Mouse (Mus musculus) G1E-ER4 (cell line): ENCODE results near the gene Nop16. TPM values are rescaled to one million over a fixed set of nuclear protein-coding genes. Genes with fewer than 3 reads are reported as not detected.

Experiments
- GATA1 ChIP-seq: IDR thresholded peaks from one replicate; pipeline ENCODE4 v1.8.0; 2012; ENCODE audit warnings: low read length, inconsistent platforms
- polyA plus RNA-seq: library from polyadenylated mRNA; stranded (reverse); fragments of >175 nt; gene quantifications from 2 replicates; pipeline ENCODE4 v1.2.3, GENCODE M21; 2012

Gene Nop16
- polyA plus RNA-seq, 1 experiment = 101 TPM

DNA sequence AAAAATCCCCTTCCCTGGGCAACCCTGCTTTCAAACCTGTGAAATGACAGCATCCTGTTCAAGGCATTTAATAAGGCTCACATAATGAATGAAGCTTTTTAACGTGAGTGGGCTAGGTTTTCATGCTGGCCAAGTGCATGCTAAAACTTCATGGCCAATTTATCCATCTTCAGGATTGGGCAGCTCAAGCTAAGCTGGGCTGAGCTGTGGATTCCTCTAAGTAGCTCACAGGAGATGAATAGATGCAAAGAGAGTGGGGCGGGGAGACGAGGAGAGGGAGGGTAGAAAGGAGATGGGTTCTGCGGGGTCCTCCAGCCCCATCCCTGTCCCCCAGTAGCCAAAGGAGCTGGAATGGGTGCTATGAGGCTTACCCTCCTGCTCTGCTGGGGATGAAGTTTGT is 14.3 kb upstream of the Nop16 start:
- no peak for TF ChIP-seq GATA1

DNA sequence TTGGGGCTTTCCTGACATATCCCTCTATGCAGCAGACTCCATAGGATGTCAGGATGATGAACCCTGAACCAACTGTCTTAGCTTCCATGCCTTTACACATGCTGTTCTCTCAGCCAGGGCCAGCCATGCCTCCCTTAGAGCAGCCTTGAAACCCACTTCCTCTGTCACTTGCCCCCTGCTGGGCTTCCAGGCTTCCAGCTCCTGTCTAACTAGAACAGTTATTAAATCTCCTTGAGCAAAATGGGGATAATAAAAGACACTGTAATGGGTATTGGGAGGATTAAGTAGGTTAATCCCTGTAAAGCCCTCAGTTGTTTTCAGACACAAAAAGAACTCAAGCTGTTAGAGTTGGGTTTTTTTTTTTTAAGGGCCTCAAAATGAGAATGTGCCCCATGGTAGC is 13.6 kb upstream of the Nop16 start:
- TF ChIP-seq GATA1 = no peak

DNA sequence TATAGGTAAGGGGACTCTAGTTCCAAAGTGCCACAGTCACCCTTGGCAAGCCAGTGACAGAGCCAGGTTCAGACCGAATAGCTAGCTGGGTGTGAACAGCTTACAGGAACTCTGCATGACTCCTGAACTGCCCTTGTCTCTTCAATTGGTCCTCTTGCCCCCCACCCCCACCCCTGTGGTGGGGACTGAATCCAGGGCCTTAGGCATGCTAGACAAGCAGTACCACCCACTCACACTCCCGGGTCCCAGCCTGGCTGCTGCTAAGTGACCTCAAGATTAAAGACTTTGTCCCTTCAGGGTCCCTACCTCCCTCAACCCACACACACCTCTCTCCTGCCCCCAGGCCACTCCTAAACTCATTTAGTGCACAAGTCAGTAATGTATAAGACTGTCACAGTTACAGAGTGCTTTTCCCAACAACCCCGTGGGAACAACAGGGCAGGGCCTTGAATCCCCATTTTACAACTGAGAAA is 12.8 kb upstream of the Nop16 start:
- no peak for TF ChIP-seq GATA1

DNA sequence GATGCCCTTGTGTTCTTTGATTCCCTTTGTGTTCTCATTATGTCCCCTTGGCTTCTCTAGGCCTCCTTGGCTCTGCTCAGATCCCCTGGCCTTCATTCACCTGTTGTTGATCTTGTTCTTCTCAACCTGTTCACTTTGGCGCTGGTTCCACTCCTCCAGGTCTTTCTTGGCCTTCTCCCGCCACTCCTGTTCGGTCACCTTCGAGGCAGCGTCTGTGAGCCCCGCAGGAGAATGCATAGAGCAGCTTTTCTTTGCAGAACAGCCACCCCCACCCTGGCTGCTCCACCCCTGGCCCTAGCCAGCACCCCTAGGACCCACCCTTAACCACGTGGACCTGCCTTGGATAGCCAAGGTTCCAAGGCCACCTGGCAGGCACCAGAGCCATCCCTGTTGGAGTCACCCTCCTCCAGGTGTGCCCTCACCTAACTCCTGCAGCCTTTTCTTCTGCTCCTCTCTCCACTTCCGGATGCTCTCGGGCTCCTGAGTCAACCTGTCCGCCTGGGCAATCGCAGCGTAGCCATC is 8.8 kb upstream of the Nop16 start:
- no peak for TF ChIP-seq GATA1

DNA sequence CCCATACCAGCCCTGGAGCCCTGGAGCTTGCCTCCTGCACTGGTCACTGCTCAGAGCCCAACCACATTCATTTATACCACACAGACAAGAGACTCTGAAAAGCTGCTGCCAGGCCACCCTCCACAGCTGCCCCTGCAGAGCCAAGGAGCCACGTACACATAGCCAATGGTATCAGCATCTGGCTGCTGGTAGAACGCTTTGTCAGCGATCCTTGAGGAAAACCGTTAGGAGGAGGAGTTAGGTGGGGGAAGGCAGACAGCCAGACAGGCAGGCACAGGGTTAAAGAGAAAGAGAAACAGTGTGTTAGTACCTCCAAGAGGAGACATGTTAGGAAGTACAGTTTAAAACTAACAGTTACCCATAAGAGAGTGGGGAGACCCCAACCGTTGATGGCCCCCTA is 7.0 kb upstream of the Nop16 start:
- no peak for TF ChIP-seq GATA1

DNA sequence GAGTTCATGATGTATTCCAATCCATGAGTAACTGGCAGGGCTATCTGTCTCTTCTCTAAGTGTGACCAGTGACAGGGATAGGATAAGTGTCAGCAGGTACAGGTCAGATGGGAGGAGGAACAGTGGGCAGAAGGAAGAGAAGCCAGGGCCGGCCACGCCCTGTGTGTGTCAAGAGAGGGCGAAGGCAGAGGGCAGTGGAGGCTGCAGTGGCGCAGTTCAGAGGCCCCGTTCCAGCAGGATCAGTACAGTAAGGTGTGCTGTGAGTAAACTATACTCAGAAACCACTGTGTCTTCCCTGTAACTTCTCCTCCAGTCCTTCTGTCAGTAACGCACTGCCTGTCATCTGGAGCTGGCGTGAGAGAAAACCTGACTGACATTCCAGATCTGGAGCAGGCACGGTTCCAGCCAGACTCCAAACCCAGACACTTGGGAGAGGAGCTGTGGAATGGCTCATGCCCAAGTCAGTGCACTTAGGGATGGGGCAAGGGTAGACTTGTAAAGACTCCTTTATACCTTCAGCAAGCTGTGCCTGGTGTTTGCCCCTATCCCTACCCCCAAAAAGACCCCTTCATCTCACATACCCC is 6.3 kb upstream of the Nop16 start:
- no peak for TF ChIP-seq GATA1

DNA sequence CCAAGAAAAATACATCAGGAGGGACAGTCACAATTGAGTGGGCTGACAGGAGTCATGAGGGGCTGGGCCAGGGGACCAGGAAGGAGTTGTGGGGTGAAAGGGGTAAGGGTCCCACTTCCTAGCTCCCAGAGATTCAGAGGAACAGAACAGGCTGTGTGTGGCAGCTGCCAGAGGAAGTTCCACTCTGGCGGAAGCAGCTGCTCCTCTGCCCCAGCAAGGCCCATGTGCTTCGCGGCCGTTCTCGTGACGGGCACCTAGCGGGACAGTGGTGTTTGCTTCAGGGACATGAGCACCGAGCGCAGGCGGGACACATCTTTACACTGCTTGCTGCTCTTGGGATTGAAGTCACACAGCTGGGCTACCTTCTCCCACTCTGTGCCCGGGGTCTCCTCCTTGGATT is 3.7 kb upstream of the Nop16 start:
- no peak for TF ChIP-seq GATA1

DNA sequence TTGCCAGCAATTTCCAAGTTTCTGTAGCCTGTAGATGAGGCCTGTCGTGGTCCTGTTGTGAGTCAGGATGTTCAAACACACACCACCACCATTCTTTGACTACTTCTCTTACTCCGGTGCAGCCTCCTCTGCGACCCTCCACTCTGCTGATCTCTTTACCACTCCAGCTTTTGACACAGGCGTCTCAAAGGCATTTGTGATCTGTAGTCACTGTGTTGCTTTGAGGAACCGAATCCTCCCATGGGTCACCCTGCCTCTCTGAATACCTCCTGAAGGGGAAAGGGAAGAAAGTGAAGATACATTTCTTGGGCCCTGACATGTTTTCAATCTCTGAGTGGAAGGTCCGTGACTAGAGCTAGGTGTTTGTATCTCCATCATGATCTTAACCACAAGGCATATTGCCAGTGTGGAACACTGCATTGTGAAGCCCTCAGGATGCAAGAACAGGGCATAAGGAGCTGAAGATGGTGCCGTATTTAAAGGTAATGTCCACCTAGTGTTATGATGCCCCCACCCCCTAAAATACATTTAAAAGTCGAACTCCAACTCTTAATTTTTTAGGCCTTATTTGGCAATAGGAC is 2.0 kb upstream of the Nop16 start:
- TF ChIP-seq GATA1 = no peak

DNA sequence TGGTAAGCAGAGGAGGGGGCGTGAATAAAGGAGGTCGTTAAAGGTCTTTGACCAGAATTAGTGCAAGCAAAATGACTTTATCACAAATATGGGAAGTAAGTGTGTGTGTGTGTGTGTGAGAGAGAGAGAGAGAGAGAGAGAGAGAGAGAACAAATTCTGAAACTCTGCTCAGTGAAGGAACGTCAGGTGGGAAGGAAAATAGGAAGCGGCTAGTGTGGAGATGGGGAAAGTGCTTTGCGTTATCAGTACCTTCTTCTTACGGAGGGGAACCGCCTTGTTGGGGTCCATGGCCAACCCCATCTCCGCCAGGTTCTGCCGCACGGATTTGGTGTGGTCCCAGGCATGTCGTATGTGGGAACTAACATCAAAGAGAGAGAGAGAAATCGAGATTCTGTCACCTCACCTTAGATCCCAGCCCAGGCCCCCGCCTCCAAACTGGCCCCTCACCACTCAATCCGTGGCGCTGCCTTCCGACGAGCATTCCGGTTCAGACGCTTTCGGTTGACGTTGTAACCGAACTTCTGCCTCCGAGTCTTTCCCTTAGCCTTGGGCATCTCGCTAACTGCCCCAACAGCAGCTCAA is 385 bp downstream of the Nop16 start:
- no peak for TF ChIP-seq GATA1

DNA sequence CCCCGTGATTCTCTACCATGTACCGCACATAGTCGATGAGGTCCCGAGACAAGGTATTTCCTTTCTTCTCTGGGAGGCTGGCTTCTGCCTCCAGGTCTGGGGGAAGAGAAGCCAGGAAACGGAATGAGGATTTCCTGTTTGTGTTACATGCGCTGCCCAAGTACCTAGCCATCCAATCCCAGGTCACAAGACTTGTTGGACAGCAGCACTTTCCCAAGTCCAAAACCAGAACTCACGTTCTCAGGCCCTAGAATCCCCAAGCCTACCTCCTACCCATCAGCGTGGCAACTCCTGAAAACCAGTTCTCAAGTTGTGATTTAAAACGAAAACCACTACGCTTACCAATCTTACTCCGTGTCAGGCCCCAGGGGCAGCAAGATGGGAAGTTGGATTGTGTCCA is 4.1 kb downstream of the Nop16 start:
- TF ChIP-seq GATA1 = no peak

DNA sequence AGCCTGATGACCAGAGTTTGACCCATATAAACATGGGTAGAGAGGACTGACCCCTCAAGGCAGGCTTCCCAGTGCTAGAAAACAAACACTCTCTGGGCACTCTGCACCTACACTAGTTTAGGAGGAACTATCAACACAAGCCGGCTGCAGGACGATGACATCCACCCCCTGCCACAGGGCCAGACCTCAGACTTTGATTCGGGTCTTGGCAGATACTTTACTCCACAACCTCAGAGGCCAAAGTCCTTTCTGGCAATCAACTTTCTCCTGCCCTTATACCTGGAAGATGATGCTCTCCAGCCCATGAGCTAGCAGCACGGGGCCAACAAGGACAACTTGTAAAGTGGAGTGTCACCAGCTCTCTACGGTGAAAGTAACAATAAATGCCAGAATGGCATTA is 7.0 kb downstream of the Nop16 start:
- TF ChIP-seq GATA1 = no peak

DNA sequence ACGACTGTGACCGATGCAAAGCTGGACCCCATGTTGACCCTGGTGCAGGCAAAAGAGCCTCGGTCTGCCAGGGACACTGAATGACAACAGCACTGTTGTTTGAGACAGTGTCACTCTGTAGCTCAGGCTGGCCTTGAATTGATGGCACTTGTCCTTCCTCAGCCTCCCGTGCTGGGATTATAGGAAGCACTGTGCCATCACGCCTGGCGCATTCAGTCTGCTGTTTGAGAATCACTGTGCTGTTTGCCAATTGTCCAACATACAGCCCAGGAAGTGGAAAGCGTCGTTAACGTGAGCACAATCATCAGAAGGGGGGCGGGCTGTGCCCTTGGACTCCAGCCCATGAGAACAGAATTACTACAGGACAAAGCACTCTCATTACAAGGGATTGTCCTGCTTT is 7.8 kb downstream of the Nop16 start:
- no peak for TF ChIP-seq GATA1

DNA sequence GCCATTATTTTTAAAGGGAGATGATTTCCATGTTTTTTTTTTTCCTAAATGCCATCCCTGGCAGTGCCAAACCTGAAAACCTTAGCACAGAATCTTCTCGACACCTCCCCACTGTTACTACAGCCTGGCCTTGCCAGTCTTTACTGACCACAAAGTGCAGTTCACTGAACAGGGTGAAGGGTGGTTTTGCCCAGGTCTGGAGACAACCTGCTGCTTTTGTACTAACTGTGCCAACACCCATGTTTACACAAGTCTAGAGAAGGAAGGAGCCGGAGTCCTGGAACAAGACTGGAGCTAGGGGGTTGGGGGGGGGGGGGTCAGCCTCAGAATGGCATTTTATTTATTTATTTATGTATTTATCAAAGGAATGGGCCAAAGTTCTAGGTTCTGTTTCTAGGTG is 8.5 kb downstream of the Nop16 start:
- no peak for TF ChIP-seq GATA1

DNA sequence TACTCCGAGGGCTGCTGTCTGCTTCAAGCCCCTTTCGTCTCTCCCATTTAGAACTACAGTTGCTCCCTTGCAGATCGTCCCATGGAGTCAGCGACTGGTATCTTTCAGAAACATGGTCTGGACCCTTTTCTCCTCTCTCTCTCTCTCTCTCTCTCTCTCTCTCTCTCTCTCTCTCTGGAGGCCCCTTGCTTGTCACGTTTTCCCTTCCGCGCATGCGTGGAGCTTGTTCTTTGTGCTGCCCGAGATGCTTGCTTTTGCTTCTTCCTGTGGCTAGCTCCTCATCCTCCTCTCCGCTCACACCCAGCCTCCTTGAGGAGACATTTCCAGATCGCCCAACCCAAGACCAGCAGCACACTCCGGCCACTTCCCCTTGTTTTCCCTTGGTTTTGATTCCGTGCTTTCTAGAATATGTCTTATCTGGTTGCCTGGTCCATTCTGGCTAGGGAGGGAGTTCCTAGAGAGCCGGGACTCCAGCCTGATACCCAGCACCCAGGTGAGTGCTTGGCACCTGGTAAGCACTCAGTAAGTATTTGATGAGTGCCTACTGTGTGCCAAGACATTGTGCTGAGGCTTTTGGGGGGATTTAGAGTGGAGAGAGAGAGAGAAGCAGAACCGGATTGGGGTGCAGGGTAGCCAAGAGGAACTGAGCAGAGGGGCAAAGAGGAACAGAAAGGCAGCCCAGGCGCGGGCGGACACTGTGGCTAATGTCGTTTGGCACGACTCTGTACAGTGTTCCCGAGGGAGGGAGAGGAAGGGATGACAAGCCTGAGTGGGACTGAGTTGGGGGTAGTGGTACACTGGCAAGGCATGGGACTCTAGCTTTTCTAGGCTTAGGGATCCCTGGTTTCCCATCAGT is 12.0 kb downstream of the Nop16 start:
- TF ChIP-seq GATA1 = no peak

DNA sequence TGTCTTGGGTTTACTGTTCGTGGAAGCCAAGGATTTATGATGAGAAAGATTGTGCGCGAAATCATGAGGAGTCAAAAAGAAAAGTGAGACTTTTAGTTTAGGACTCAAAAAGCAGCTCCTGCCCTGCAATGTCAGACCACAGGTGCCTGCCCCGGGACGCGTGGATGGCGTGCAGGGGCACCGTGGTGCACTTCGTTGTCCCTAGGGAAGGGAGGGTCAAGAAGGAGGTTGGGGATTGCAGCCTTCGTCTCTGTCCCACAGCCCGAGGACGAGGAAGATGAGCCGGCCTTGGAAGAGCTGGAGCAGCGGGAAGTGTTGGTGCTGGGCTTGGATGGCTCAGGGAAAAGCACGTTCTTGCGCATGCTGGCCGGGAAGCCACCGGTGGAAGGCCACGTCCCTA is 14.4 kb downstream of the Nop16 start:
- TF ChIP-seq GATA1 = no peak

DNA sequence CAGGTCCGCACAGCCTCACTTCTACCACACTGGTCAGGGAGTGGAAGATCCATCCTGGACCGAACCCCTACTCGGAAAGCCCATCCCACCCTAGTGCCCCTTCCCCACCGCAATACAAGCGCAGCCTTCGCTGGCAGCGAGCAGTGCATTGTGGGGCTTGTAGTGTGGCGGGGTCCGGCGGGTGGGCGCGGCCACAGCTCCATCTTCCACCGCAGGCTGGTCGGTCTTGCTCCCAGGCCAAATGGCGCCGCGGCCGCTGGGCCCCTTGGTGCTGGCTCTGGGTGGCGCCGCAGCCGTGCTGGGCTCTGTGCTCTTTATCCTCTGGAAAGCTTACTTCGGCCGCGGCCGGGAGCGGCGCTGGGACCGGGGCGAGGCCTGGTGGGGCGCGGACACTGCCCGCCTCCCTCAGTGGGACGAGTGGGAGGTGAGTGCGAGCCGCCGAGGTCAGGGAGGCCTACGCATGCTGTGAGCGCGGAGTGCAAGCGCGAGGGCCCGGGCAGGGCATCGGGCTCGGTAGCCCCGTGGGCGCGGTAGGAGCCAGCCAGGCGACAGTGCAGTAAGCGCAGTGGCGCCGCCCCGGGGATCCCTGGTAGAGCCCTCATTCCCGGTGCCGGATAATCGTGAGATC is 14.9 kb downstream of the Nop16 start, which contains the start of gene Arl10:
Gene Arl10 (plus strand): TSS at position 162 of the 628 bp plus-strand sequence.
- no peak for TF ChIP-seq GATA1
